Mouse (Mus musculus) thymus, adult 2 months (tissue): Measurements from ENCODE around the gene Hes1. TPM values are rescaled to one million over a fixed set of nuclear protein-coding genes. Genes with fewer than 3 reads are reported as not detected.

Experiments used
- DNase-seq: peaks from one replicate; pipeline ENCODE4 v3.0.0; 2021
- H3K27ac ChIP-seq: fragments of 200-500 bp; 2 replicates; pipeline ENCODE4 v1.5.1; 2012; ENCODE audit warnings: low read length, control low read depth; ENCODE audit not compliant: control insufficient read depth, insufficient read depth
- H3K27me3 ChIP-seq: fragments of 200-500 bp; 2 replicates; pipeline ENCODE4 v1.6.1; 2012; ENCODE audit warnings: mild to moderate bottlenecking, low read length, moderate library complexity, mixed read lengths; ENCODE audit not compliant: control insufficient read depth, insufficient read depth
- H3K36me3 ChIP-seq: fragments of 200-500 bp; 2 replicates; pipeline ENCODE4 v1.6.1; 2012; ENCODE audit warnings: mild to moderate bottlenecking, low read length, moderate library complexity; ENCODE audit not compliant: control insufficient read depth, insufficient read depth
- H3K4me1 ChIP-seq: fragments of 200-500 bp; replicated peaks from 2 replicates; pipeline ENCODE4 v1.6.1; 2012; ENCODE audit warnings: low read length; ENCODE audit not compliant: control insufficient read depth, insufficient read depth
- H3K4me3 ChIP-seq: fragments of 200-500 bp; 2 replicates; pipeline ENCODE4 v1.5.1; 2012; ENCODE audit warnings: mild to moderate bottlenecking, low read length, control low read depth, moderate library complexity; ENCODE audit not compliant: control insufficient read depth, insufficient read depth
- CTCF ChIP-seq: fragments of 200-500 bp; IDR thresholded peaks from 2 replicates; pipeline ENCODE4 v1.5.1; 2012; ENCODE audit warnings: mild to moderate bottlenecking, control low read depth, low read length, moderate library complexity, borderline replicate concordance; ENCODE audit not compliant: control insufficient read depth, poor library complexity, insufficient read depth; ENCODE audit errors: extremely low read depth
- POLR2A ChIP-seq: fragments of 200-500 bp; IDR thresholded peaks from 2 replicates; pipeline ENCODE4 v1.6.1; 2012; ENCODE audit warnings: mild to moderate bottlenecking, low read length, control low read depth, moderate library complexity; ENCODE audit not compliant: control insufficient read depth, poor library complexity, insufficient read depth; ENCODE audit errors: extremely low read depth
- WGBS: fragments of 180-500 bp; shearing (Covaris S2); methylation state at CpG from one replicate; pipeline ENCODE4 v1.1.7; 2018; 5-methylcytosine and 5-hydroxymethylcytosine counted together
- polyA plus RNA-seq: library from polyadenylated mRNA; depleted of rRNA; stranded (reverse); fragments of >200 nt; gene quantifications from 2 replicates; pipeline ENCODE4 v1.2.3, GENCODE M21; 2012

Hes1 gene
- polyA plus RNA-seq, 1 experiment = 33.4 TPM

- no peak for DNase-seq
- 10% methylated on average over 4 of the region's 4 CpGs for WGBS
- TF ChIP-seq CTCF = no peak
- TF ChIP-seq POLR2A = no peak
- Histone ChIP-seq H3K27me3 (peaks cover 22% of the 10 kb centered on the region), H3K4me3 (peak overlapping the region; percentile 32), H3K4me1 (peaks cover 37% of the 10 kb centered on the region), H3K36me3 (no peaks in the 10 kb centered on the region), H3K27ac (no peak overlapping the region)
These were observed 5.4 kb downstream of the Hes1 start for GRCm38 (mm10) chr16:30069580-30069949.

GRCm38 (mm10) chr16:30069950-30070770 lies 6.0 kb downstream of the Hes1 start:
- Histone ChIP-seq H3K36me3 (no peaks in the 10 kb centered on the region), H3K27me3 (peaks cover 19% of the 10 kb centered on the region), H3K27ac (no peak overlapping the region), H3K4me3 (peak overlapping the region; percentile 47), H3K4me1 (peaks cover 32% of the 10 kb centered on the region)
- 1% methylated on average over 81 of the region's 82 CpGs for WGBS
- TF ChIP-seq CTCF = no peak
- TF ChIP-seq POLR2A = no peak
- peak; percentile 47 for DNase-seq

- Histone ChIP-seq H3K27ac (no peak overlapping the region), H3K4me3 (peak overlapping the region; percentile 47), H3K4me1 (peaks cover 29% of the 10 kb centered on the region), H3K27me3 (peaks cover 18% of the 10 kb centered on the region), H3K36me3 (no peaks in the 10 kb centered on the region)
- no peak for TF ChIP-seq POLR2A
- TF ChIP-seq CTCF = 0 out of 2 replicates have a peak, but pooled peaks have one; percentile 18
- WGBS = 29% methylated on average over 12 of the region's 12 CpGs
- DNase-seq = no peak
These were observed 6.6 kb downstream of the Hes1 start for GRCm38 (mm10) chr16:30070771-30071191.

GRCm38 (mm10) chr16:30073317-30073716 lies 9.1 kb downstream of the Hes1 start:
- Histone ChIP-seq H3K27me3 (peaks cover 4% of the 10 kb centered on the region), H3K27ac (no peak overlapping the region), H3K4me1 (peaks cover 15% of the 10 kb centered on the region), H3K36me3 (no peaks in the 10 kb centered on the region), H3K4me3 (no peak overlapping the region)
- DNase-seq = no peak
- TF ChIP-seq POLR2A (no peak), CTCF (no peak)
- 98% methylated on average over 1 of the region's 1 CpGs for WGBS

GRCm38 (mm10) chr16:30081498-30081897 lies 17.3 kb downstream of the Hes1 start:
- WGBS = 94% methylated on average over 4 of the region's 4 CpGs
- H3K36me3 ChIP-seq = no peaks in the 10 kb centered on the region

GRCm38 (mm10) chr16:30081980-30082379 lies 17.8 kb downstream of the Hes1 start:
- no peak overlapping the region for H3K27ac ChIP-seq

More at GRCm38 (mm10) chr16:30081498-30081897, 17.3 kb downstream of the Hes1 start:
- Histone ChIP-seq H3K27ac (no peak overlapping the region), H3K4me3 (no peak overlapping the region), H3K27me3 (no peaks in the 10 kb centered on the region), H3K4me1 (no peaks in the 10 kb centered on the region)
- TF ChIP-seq POLR2A (no peak), CTCF (no peak)
- DNase-seq = no peak

More at GRCm38 (mm10) chr16:30081980-30082379, 17.8 kb downstream of the Hes1 start:
- no peak for TF ChIP-seq POLR2A
- TF ChIP-seq CTCF = no peak
- DNase-seq = no peak
- no peak overlapping the region for H3K4me3 ChIP-seq
- WGBS = 97% methylated on average over 4 of the region's 4 CpGs
- H3K27me3 ChIP-seq = no peaks in the 10 kb centered on the region
- no peaks in the 10 kb centered on the region for H3K36me3 ChIP-seq
- no peaks in the 10 kb centered on the region for H3K4me1 ChIP-seq
